Mouse (Mus musculus) midbrain, embryonic 11.5 days (tissue): Measurements from ENCODE around the gene 4930518I15Rik. TPM values are rescaled to one million over a fixed set of nuclear protein-coding genes. Genes with fewer than 3 reads are reported as not detected.
"Not testable (repeated sequence)": the region's sequence is repeated elsewhere in the genome, so short reads cannot be mapped to it uniquely, and the experiment has no call there.

Experiments
- ATAC-seq: fragments of 200-750 bp; cut with Nextera tagmentation; 2 replicates; pipeline ENCODE4 v1.8.0; 2017; ENCODE audit warnings: moderate TSS enrichment, moderate library complexity; ENCODE audit not compliant: low FRiP score
- DNase-seq: peaks from one replicate; pipeline ENCODE4 v3.0.0; 2015; ENCODE audit warnings: low spot score; ENCODE audit errors: missing footprints
- H3K27ac ChIP-seq: fragments of 300-500 bp; sonication (generic); 2 replicates; pipeline ENCODE4 v1.5.1; 2014; ENCODE audit warnings: low read depth, low read length
- H3K27me3 ChIP-seq: fragments of 300-500 bp; sonication (generic); 2 replicates; pipeline ENCODE4 v1.6.1; 2014; ENCODE audit warnings: mild to moderate bottlenecking, low read length, moderate library complexity, mixed read lengths; ENCODE audit not compliant: control insufficient read depth, insufficient read depth
- H3K36me3 ChIP-seq: fragments of 300-500 bp; sonication (generic); 2 replicates; pipeline ENCODE4 v1.6.1; 2014; ENCODE audit warnings: mild to moderate bottlenecking, low read length, moderate library complexity, mixed read lengths; ENCODE audit not compliant: control insufficient read depth, insufficient read depth
- H3K4me1 ChIP-seq: fragments of 300-500 bp; sonication (generic); 2 replicates; pipeline ENCODE4 v1.6.1; 2014; ENCODE audit warnings: low read length; ENCODE audit not compliant: control insufficient read depth, insufficient read depth
- H3K4me2 ChIP-seq: fragments of 300-500 bp; sonication (generic); 2 replicates; pipeline ENCODE4 v1.6.1; 2014; ENCODE audit warnings: mild to moderate bottlenecking, moderate library complexity
- H3K4me3 ChIP-seq: fragments of 300-500 bp; sonication (generic); 2 replicates; pipeline ENCODE4 v1.5.1; 2014; ENCODE audit warnings: low read depth, low read length
- H3K9ac ChIP-seq: fragments of 300-500 bp; sonication (generic); 2 replicates; pipeline ENCODE4 v1.6.1; 2014; ENCODE audit warnings: low read length
- H3K9me3 ChIP-seq: fragments of 300-500 bp; sonication (generic); 2 replicates; pipeline ENCODE4 v1.6.1; 2016; ENCODE audit warnings: low read length; ENCODE audit not compliant: control insufficient read depth
- WGBS: fragments of 180-500 bp; shearing (Covaris S2); extraction: QIAGEN DNeasy Blood & Tissue Kit; methylation state at CpG from one replicate; pipeline ENCODE4 v1.1.7; 2014; 5-methylcytosine and 5-hydroxymethylcytosine counted together
- polyA plus RNA-seq: library from polyadenylated mRNA; unstranded; fragments of >200 nt; fragmentation: Nextera tagmentation; extraction: Ambion mirVana; gene quantifications from 2 replicates; pipeline ENCODE4 v1.2.1, GENCODE M21; 2014

The 4930518I15Rik gene
- polyA plus RNA-seq, 1 experiment from 2014 or later: 4.7 TPM

DNA sequence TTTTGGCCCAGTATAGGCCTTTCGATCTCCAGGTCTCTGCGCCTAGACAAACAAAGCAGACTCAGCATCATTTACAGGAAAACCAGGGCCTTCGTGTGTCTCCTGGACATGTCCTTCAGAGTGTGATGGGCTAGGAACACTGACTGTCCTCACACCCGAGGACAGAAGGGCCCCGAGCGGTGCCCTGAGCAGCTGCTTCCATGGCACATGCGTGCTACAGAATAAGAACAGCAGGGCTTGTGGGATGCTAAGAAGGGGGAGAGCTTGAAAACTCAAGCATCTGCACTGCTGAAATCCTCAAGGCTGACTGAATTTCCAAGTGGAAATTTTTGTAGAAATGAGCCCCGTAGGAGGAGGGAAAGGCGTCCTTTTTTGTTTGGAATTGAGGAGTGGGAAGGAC, 39.3 kb upstream of the 4930518I15Rik start:
- no peaks in the 10 kb centered on the region for H3K36me3 ChIP-seq
- no peaks in the 10 kb centered on the region for H3K27me3 ChIP-seq
- ATAC-seq (no peak), DNase-seq (no peak)
- H3K4me1 ChIP-seq: peaks cover 3% of the 10 kb centered on the region; the same call in 1 of the 2 replicates
- no peak overlapping the region for H3K4me2 ChIP-seq
- 91% methylated on average over 9 of the region's 9 CpGs for WGBS
- H3K9ac ChIP-seq: no peak overlapping the region
- no peaks in the 10 kb centered on the region for H3K9me3 ChIP-seq
- H3K27ac ChIP-seq: no peak overlapping the region
- no peak overlapping the region for H3K4me3 ChIP-seq

DNA sequence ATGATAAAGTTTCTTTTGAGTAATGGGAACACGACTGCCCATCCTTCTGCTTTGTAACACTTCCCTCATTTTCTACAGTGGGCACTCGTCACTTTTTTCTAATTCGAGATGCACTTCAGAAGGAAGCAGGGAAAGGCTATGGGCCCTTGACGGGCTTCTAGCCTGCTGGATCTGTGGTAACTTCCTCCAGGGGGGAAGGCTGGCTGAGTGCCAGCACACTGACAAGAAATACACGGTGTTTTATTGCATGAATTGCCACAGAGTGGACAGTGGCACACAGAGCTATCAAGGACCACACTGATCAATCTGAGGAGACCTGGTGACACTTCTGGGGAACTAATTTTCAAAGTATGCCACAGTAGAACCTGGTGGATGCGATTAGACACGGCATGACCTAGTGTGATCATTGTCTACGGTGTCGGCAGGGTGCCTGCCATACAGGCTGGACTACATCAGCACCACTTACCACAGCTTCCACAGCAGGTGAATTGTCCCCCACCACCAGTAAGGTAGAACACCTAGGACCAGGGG, 38.7 kb upstream of the 4930518I15Rik start:
- DNase-seq: no peak
- peaks cover 4% of the 10 kb centered on the region; the same call in 1 of the 2 replicates for H3K4me1 ChIP-seq
- H3K36me3 ChIP-seq: no peaks in the 10 kb centered on the region
- no peak overlapping the region for H3K9ac ChIP-seq
- H3K4me3 ChIP-seq: no peak overlapping the region
- ATAC-seq: no peak
- no peak overlapping the region for H3K27ac ChIP-seq
- no peaks in the 10 kb centered on the region for H3K27me3 ChIP-seq
- H3K9me3 ChIP-seq: no peaks in the 10 kb centered on the region
- WGBS: 85% methylated on average over 9 of the region's 9 CpGs
- H3K4me2 ChIP-seq: no peak overlapping the region

DNA sequence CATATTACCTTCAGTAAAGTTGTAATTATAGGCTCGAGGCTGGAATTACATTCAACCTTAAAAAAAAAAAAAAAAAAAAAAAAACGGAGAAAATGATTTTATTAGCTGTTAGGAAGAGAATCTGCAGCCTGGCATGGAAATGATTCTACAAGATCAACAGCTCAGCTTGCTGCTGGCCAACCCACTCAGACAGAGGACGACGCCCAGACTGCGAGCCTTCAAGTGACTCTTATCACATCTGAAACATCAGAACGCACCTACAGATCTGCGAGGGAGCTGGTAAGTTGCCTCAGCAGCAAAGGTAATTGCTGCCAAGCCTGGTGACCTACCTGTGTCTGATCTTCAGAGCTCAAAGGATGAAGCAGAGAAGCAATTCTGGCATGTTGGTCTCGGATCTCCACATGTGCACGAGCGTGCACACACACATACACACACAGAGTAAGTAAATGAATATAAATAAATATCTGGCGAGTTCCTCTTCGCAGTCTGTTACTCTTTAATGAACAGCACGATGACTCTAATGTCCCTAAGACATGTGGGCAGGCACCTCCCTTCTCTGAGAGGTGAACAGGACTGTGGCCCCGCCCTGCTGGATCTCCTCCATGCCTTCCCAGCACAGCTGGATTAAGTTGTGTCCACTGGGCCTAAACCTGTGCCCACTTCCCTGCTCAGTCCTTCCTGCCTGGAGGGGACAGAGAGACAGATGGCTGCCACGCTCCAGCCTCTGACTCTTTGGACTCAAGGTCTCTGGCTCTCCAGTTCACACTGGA, 36.9 kb upstream of the 4930518I15Rik start:
- H3K4me1 ChIP-seq: peaks cover 4% of the 10 kb centered on the region; the same call in 1 of the 2 replicates
- WGBS: 88% methylated on average over 15 of the region's 15 CpGs
- no peaks in the 10 kb centered on the region for H3K9me3 ChIP-seq
- DNase-seq: no peak
- no peak overlapping the region for H3K4me3 ChIP-seq
- no peaks in the 10 kb centered on the region for H3K27me3 ChIP-seq
- H3K9ac ChIP-seq: no peak overlapping the region
- no peak overlapping the region for H3K4me2 ChIP-seq
- no peak overlapping the region for H3K27ac ChIP-seq
- no peak for ATAC-seq
- no peaks in the 10 kb centered on the region for H3K36me3 ChIP-seq

GRCm38 (mm10) chr2:156892821-156893220, 35.1 kb upstream of the 4930518I15Rik start:
- Histone ChIP-seq H3K36me3 (no peaks in the 10 kb centered on the region), H3K4me2 (no peak overlapping the region), H3K4me3 (no peak overlapping the region), H3K27ac (no peak overlapping the region), H3K4me1 (peaks cover 4% of the 10 kb centered on the region; the same call in 1 of the 2 replicates), H3K9ac (no peak overlapping the region), H3K27me3 (no peaks in the 10 kb centered on the region), H3K9me3 (no peaks in the 10 kb centered on the region)
- no peak for DNase-seq
- ATAC-seq: no peak
- 73% methylated on average over 6 of the region's 6 CpGs for WGBS

DNA sequence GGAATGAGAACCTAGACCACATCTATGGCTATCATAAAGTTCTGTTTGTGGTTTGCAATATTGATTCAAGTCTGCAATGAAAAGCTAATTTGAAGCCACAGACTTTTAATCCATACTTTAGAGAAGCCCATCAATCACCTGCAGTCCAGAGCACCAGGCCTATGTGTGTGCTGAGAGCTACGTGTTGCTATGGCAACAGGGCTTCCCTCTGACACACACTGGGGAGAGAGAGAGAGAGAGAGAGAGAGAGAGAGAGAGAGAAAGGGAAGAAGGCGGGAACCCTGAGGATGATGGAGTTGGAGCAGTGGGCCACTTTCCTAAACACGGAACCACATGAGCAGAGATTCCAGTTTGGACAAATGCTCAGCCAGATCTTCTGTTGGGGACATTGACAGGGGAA, 34.5 kb upstream of the 4930518I15Rik start:
- H3K36me3 ChIP-seq: no peaks in the 10 kb centered on the region
- no peaks in the 10 kb centered on the region for H3K27me3 ChIP-seq
- no peak overlapping the region for H3K4me3 ChIP-seq
- H3K9me3 ChIP-seq: no peaks in the 10 kb centered on the region
- ATAC-seq (peak; percentile 57; the same call in 1 of the 2 replicates), DNase-seq (no peak)
- no peak overlapping the region for H3K4me2 ChIP-seq
- H3K4me1 ChIP-seq: peaks cover 4% of the 10 kb centered on the region; the same call in 1 of the 2 replicates
- WGBS: 54% methylated on average over 3 of the region's 3 CpGs
- H3K27ac ChIP-seq: no peak overlapping the region
- H3K9ac ChIP-seq: no peak overlapping the region

- 75% methylated on average over 3 of the region's 3 CpGs for WGBS
These were observed 30.7 kb upstream of the 4930518I15Rik start for GRCm38 (mm10) chr2:156888490-156888889.

DNA sequence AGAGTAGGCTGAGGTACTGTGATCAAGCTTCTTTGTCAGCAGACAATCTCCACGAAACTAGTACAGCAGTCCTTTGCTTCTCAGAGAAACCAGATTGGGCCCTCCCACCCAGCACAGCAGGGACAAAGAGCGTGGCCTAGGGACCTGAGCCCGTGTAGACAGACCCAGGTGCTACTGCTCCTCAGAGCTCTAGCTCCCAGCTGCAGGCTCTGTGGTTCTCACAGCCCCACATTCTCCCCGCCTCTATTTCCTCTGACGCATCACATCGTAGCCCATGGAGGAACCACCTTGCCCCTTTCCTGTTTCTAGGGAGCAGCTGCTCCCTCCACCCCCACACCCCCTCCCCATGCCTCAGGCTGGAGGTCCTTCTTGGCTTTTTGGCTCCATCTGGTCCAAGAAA, 29.3 kb upstream of the 4930518I15Rik start, which contains the start of gene Sla2:
Gene Sla2 (minus strand): TSS at position 176 of the 400 bp plus-strand sequence.
- Histone ChIP-seq H3K4me2 (no peak within 1 kb of the TSS), H3K9ac (no peak within 1 kb of the TSS), H3K27me3 (no peaks in the 10 kb centered on the region), H3K27ac (no peak within 1 kb of the TSS), H3K4me3 (no peak within 1 kb of the TSS), H3K9me3 (no peaks in the 10 kb centered on the region), H3K36me3 (no peaks in the 10 kb centered on the region), H3K4me1 (peaks cover 2% of the 10 kb centered on the region; the same call in 1 of the 2 replicates)
- ATAC-seq (no peak), DNase-seq (peak; percentile 84)
- WGBS: 73% methylated on average over 6 of the region's 6 CpGs

More at GRCm38 (mm10) chr2:156888490-156888889, 30.7 kb upstream of the 4930518I15Rik start:
- Histone ChIP-seq H3K9ac (no peak overlapping the region), H3K27me3 (no peaks in the 10 kb centered on the region), H3K4me2 (no peak overlapping the region), H3K9me3 (no peaks in the 10 kb centered on the region), H3K4me1 (peaks cover 4% of the 10 kb centered on the region; the same call in 1 of the 2 replicates), H3K36me3 (no peaks in the 10 kb centered on the region), H3K27ac (no peak overlapping the region), H3K4me3 (no peak overlapping the region)
- DNase-seq: no peak
- no peak for ATAC-seq

GRCm38 (mm10) chr2:156886084-156886631, 28.4 kb upstream of the 4930518I15Rik start:
- H3K9me3 ChIP-seq: no peaks in the 10 kb centered on the region
- H3K4me1 ChIP-seq: no peaks in the 10 kb centered on the region
- H3K4me2 ChIP-seq: no peak overlapping the region
- H3K4me3 ChIP-seq: no peak overlapping the region
- DNase-seq (peak; percentile 54), ATAC-seq (no peak)
- H3K9ac ChIP-seq: no peak overlapping the region
- no peaks in the 10 kb centered on the region for H3K27me3 ChIP-seq
- no peaks in the 10 kb centered on the region for H3K36me3 ChIP-seq
- no peak overlapping the region for H3K27ac ChIP-seq
- WGBS: 82% methylated on average over 10 of the region's 10 CpGs

GRCm38 (mm10) chr2:156885666-156886065, 27.9 kb upstream of the 4930518I15Rik start:
- H3K4me2 ChIP-seq, ATAC-seq, DNase-seq, H3K4me1 ChIP-seq, H3K9ac ChIP-seq, H3K27ac ChIP-seq, H3K36me3 ChIP-seq, H3K27me3 ChIP-seq, H3K4me3 ChIP-seq, H3K9me3 ChIP-seq: not testable (repeated sequence)
- whole genome bisulfite sequencing: 82% methylated on average over 2 of the region's 2 CpGs
